Mouse (Mus musculus) testis, postnatal 10 days (tissue): Measurements from ENCODE around the gene Fam83e.

Experiments
- DNase-seq: peaks from one replicate; pipeline ENCODE4 v3.0.0; 2021; ENCODE audit warnings: low spot score

The Fam83e gene

DNA sequence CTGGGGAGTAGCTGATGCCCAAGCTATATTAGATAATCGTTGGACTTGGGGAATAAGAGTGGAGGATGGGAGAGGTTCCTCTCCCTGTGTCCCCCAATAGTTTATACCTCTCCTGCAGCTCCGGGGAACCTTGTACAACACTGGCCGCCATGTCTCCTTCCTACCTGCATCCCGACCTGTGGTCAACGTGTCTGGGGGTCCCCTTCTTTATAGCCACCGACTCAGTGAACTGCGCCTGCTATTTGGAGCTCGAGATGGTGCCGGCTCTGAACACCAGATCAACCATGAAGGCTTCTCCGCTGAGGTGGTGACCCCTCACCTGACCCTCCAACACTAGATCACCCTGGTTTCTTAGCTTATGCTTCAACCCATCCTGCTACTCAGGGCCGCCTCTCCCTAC is 18.7 kb upstream of the Fam83e start:
- DNase-seq = peak; percentile 46

DNA sequence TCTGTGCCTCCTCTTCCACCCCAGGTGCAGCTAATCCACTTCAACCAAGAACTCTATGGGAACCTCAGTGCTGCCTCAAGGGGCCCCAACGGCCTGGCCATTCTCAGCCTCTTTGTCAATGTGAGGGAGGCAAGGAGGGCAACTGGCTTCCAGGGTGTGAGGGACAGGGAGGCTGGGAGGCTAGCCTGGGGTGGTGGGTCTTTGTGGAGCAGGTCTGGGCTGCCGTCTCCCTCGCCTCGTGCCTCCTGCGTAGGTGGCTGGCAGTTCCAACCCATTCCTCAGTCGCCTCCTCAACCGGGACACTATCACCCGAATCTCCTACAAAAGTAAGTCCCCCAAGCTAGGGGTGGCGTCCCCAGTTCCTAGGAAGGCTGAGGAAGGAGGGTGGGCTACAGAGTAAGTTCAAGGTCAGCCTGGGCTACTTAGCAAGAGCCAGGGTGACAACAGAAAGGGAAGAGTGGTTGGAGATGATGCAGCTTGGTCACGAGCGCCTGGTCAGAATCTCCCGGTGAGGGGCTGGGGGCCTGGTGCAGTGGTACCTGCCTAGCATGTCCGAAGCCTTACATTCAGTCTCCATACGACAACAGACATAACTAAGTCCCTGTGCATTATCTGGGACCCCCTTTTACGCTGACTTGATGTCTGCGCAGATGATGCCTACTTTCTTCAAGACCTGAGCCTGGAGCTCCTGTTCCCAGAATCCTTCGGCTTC is 18.0 kb upstream of the Fam83e start:
- peak; percentile 47 for DNase-seq

DNA sequence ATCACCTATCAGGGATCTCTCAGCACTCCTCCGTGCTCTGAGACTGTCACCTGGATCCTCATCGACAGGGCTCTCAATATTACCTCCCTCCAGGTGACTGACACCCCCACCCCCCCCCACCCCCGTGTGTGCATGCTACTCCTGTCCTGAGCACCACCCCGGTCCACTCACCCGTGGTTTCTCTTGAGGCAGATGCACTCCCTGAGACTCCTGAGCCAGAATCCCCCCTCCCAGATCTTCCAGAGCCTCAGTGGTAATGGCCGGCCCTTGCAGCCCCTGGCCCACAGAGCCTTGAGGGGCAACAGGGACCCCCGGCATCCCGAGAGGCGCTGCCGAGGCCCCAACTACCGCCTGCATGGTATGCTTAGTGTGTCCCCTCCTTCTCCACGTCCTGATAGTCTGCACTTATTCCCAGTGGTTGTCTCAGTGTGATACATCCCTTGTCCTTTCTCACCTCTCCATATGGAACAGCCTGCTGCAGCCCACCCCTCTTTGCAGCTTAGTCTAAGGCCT is 17.4 kb upstream of the Fam83e start:
- DNase-seq = peak; percentile 56

DNA sequence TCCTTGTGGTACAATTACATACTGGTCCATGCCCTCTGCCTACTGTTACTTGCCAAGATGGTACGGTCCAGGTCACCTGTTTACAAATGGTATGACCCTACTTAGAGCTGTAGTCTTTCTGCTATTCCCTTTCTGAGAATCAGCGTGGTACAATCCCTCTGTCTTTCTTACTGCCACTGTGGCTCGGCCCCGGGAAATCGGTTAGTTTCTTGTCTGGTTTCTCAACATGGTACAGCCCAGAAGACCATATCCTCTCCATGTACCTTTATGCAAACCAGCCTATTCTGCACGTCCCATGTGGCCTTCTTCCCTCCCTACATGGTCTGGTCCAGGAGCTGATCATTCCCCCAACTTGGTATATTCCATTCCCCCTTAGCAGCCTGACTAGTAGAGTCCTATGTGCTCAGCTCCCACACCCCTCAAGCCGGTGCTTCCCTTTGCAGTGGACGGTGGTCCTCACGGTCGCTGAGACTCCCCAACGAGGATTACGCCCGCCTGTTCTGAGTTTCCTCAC is 16.9 kb upstream of the Fam83e start:
- peak; percentile 73 for DNase-seq

DNA sequence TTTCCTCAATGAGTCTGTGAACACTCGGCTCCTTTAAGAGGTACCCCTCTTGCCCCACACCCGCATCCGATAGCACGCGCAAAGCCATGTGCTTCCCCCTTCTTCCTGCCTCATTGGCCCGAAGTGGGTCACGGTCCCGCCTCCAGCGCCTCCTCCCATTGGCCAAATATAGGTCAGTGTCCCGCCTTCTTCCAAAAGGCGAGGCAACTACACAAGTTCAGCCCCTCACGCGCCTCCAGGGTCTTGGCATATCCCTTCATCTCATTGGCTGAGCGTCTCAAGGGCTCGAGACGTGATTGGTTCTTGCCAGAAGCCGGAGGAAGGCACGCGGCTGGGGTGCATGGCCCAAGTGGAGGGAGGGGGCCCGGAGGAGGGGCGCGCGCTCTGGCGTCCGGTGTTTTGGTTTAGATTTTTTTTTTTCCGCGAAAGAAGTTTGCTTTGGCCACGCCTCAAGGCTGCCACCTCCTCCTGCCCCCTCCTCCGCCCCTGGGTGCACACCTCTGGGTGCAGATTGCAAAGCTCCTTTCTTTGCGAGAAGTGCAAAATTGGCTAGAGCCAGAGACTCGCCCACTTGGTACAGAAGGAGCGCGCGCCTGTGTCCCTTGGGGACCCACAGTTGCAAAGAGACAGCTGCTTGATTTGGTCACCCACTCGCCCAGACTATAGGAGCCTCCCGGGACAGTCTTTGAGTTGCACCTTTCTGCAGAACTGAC is 16.1 kb upstream of the Fam83e start, which contains the start of gene Dbp:
Gene Dbp, plus strand, starts transcription at position 359 of the 713 bp plus-strand sequence.
- peak; percentile 97 for DNase-seq

DNA sequence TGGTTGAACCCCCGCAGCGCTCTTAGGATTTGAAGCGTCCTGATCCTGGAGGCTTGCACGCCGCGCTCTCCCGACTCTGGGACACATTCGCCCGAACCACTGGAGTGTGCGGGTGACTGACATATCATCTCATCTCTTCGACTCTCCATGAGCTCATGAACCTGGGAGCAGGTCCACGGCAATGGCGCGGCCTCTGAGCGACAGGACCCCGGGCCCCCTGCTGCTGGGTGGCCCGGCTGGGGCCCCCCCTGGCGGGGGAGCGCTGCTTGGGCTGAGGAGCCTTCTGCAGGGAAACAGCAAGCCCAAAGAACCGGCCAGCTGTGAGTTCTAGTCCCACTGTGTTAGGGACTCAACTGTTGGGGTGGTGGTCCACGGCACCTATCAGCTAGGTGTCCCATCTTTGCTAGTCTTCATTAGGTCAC is 15.6 kb upstream of the Fam83e start:
- DNase-seq = peak; percentile 74

DNA sequence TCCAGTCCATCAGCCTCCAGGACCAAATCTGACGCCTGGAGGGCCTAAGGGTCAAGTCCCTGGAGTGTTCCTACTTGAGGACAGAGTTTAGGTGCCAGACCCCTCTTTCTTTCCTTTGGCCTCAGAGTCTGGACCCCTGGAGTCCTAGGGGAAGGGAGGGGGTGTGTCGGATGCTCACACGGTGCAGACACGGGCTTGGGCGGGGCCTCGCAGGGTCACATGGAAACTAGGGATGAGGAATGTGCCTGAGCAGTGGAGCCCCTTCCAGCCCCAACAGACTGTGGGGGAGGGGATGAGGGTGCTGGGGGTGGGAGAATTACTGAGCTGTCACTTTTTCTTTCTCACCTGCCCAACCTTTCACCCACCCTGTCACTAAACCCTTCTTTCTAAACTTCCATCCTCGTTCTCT is 15.1 kb upstream of the Fam83e start:
- DNase-seq = peak; percentile 93

DNA sequence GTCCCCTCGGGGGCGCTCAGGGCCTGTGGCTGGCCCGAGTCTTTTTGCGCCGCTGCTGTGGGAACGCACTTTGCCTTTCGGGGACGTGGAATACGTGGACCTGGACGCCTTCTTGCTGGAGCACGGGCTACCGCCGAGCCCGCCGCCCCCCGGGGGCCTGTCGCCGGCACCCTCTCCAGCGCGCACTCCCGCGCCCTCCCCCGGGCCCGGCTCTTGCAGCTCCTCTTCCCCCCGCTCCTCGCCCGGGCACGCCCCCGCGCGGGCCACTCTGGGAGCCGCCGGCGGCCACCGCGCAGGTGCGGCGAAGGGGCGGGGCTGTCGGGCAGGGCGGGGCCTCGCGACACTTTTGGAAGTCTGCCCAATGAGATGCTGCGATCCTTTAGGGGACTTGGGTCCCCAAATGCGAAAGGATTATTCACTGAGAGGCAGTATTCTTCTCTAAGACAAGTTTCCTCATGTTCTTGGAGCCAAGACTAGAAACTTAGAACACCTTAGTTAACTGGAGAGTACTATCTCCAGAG is 14.2 kb upstream of the Fam83e start:
- peak; percentile 96 for DNase-seq

DNA sequence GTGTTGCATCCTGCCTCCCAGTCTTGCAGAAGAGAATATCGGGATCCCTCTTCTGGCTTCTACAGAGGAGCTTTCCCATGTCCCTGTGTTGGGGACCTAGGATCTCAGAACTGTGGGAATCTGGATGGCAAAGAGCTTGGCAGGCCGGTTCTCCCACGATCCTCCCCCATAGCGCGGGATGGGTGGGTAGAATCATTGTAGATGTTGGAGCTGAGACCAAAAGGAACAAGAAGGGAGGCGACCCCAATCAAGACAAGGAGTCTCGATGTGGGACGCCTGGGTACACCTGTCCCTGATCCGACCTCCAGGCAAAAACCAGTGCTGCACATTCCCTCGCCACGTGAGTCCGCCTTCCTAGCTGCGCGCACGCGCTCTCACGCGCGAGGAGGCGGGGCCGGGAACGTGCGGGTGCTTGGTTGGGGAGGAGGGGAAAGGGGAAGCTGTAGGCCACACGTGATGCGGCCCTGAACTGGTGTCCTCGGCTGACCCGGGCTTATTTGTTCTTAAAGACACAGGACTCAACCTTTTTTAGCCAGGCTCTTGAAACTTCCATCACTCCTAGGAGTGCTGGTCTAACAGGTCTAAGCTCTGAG is 13.5 kb upstream of the Fam83e start:
- DNase-seq = peak; percentile 98

DNA sequence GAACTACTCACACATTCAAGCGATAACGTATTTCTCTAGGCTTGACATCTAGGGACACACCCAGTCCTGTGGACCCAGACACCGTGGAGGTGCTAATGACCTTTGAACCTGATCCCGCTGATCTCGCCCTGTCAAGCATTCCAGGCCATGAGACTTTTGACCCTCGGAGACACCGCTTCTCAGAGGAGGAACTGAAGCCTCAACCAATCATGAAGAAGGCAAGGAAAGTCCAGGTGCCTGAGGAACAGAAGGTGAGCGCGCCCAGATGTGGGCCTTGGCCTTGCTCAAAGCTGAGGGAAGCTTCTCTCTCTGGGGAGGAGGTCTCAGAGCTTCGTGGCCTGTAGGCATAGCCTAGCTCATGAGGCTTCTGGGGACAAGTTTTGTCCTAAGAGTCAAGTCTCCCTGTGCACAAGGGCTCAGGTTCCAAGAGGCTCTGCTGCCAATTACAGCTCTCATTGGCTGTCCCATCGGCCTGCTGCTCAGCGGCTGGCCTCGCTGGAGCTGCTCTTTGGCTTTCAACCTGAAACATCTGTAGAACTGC is 12.7 kb upstream of the Fam83e start:
- DNase-seq = no peak

DNA sequence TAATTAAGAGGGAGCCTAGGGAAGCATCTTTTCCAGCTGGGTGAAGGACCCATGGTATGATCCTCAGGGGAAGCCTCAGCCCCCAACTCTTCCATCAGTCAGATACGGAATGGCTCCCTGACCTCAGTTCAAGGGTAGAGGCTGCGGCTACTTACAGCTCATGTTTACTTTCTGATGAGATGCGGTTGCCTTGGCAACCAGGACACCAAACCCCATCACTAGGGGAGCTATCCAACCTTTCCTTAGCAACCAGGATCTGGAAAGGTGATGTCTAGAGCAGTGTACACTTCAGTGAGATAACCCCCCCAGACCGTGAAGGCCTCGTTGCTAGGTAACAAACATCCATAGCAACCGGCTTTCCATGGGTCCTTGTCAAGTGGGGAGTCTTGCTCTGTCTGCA is 12.0 kb upstream of the Fam83e start:
- DNase-seq = no peak

DNA sequence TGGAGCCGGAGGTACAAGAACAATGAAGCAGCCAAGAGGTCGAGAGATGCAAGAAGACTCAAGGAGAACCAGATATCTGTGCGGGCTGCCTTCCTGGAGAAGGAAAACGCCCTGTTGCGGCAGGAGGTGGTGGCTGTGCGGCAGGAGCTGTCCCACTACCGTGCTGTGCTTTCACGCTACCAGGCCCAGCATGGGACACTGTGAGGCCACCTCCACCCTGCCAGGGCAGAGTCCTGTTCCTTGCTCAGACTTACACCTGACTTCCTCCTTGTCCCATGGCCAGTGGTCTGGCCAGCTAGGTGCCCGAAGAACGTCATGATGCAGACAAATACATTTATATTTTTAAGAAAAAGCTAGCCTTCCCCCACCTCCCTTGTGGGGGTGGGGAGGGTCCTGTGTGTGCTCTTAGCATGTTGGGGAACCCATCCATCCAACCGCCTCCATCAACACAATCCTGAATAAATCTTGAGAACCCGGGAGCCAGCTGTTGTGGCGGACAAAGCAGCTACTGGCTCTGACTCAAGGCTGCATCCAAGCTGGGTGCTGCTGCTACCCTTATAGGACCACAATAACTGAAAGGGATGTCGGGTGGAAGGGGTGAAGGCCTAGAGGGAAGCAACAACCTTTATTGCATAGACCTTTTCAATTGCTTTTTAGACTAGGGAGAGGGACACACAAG is 11.2 kb upstream of the Fam83e start:
- DNase-seq = no peak

DNA sequence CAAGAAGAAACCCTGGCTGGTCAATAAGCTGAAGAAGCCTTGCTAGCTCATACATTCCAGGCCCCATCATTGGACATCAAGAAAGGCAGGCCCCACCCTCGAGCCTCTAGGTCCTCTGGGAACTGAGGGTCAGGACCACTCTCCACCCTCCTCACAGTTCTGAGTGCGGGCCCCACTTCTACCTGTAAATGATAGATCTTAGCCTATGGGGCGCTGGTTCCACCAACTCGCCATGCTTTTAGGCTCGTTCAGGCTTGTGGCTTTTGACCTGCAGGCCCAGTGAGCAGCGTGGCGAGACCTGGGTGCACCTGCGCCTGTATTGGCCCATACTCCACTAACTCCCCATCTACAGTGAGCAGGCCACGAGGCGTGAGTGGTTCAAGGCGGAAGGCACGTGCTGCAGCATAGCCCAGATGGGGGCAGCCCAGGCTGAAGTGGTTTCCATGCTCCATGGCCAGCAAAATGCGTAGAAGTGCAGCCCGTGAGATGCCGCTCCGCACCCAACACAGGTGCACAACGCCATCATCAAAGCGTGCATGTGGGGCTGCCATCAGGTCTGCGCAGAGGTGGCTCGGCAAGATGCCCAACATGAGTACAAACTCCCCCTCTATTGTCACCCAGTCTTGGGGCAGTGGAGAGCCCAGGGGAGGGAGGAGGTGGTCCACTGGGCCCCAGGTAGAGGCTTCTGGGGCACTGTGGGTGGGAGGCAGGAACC is 10.4 kb upstream of the Fam83e start:
- no peak for DNase-seq

DNA sequence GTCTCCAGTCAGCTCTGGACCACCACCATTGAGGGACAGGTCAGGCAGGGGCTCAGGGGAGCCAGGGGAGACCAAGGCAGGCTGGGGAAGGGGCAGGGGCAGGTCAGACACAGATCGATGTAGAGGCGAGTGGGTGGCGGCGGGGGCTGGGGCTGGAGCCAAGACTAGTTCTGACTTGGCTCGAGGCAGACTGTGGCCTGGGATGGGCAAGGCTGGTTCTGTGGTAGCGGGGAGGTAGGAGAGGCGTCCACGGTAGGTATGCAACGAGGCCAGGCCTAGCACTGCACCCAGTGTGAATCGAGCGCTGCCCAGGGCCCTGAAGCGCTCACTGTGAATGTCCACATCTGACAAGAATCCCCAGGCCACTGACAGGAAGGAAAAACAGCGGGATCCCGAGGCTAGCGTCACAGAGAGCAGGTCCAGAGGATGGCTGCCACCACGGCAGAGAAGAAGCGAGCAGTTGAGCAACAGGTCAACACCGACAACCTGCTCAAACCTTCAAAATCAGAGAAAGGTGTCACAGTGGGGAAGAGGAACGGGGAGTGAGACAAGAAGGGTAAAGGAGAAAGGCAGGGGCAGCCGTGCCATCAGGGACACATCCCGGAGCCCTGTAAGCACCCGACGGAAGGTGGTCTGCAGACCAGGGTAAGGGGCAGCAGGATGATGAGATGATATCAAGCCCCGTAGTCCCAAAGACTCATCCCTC is 9.5 kb upstream of the Fam83e start:
- no peak for DNase-seq

DNA sequence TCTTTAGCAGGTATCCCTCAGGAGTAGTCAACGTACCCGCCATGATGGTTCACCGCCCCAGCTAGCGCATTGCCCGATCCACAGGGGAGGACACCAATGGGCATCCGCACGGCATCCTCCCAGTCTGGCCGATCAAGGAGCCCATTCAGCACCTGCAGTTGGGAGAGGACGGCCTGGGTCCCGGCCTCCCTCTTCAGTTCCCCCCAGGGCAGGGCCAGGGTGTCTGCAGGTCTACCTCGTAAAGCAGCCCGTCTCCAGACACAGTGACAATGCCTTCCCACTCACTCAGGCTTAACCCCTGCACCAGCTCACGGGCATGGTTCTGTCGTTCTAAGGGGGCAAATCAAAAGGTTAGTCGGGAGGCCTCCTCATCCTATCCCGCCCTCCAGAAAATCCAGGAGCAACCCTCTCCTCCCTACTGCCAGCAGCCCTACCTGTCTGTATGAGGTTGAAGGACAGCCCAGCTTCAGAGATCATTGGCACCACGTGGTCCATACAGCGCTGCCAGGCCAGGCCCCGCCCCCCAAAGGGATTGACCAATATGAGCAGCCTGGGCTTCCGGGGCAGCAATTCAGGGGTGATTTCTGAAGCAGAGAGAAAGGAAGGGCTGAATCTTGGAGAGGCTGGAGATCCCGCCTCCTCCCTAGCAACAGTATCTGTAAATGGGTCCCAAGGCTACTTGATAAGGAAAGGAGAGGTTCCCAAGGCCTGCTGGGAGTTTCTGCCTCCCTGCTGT is 8.8 kb upstream of the Fam83e start:
- DNase-seq = peak; percentile 91

DNA sequence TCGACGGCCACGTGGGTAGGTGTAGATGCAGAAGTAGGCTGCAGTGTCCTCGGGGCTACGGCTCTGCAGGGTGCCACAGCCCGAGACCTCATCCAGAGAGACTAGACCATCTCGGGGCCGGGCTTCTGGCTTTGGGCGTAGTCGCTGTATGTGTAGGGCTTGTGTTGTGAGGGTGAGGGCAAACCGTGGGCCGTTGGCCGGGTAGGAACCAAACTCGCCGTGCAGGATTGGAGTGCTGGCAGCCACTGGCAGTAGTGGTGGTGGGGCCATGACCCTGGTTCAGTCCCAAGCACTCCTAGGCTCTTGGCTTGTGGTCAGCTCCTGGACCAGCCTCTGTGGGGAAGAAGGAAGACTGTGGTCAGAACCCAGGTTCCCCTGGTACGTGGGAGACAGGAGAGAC is 7.6 kb upstream of the Fam83e start:
- DNase-seq = no peak

DNA sequence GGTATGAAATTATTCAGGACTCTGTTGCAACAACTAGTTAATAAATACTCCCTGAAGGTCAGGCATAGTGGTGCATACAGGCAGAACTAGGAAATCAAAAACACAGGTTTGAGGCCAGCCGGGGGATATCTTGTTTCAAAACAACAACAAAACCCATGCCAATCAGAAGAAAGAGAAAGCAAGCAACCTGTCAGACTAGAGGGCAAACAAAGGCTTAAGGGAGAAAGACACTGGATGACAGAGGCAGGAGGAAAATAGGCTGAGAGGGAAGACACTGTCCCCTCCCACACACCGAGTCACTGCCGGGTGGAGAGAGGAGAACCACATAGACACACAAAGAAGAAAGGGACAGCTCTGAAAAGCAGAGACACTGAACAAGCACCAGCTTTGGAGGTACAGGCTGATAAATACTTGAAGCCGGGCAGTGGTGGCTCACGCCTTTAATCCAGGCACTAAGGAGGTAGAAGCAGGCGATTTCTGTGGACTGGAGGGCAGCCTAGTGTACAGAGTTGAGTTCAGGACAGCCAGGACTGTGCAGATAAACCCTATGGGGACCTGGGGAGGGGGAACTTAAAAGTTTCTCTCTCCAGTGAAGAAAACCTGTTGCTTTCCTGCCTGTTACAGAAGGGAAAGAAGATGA is 7.0 kb upstream of the Fam83e start:
- no peak for DNase-seq

DNA sequence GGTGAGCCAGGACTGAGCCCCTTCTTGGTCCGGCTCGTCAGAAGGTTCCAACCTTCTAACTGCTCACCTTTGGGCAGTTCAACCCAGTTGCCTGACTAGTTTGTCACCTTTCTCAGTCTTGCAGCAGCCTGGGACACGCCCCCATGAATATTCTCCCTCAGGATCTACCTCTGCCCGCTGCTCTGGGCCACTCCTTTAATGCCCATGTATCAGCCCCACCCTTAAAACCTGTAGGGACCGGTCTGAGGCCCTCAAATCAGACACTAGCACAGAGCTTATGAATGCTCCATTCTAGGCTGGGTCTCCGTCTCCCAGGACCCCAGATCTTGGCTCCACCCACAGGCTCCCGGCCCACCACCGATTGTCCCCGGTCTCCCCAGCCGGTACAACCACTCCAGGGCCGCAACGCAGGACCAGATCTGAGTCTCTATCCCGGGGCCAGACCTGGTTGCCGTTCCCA is 6.4 kb upstream of the Fam83e start:
- DNase-seq = no peak

DNA sequence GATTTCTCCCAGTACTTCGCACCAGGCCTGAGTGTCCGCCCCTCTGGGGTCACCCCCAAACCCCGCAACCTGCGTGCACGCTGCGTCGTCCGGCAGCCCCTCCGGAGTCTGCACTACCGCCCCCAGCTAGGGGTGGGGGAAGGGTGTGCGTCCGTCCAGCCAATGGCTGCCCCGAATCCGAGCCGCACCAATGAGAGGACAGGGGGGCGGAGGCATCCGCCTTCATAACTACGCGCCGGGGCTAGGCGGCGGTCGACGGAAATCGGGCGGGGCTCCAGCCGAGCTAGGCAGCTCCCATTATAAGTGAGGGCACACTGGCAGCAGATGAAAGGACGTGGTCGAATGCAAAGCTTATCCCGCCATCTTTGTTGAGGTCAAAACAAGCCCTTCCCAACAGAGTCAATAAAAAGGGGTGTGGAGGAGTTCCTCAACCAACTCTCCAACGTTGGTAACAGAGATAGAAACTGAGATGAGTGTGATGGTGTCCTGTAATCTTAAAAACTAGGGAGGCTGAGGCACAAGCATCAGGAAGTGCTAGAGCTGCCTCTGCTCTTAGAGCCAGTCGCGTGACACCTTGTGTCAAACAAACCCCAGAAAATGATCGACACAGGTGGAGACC is 5.8 kb upstream of the Fam83e start, which contains the start of gene Rpl18:
Gene Rpl18, plus strand, starts transcription at position 368 of the 619 bp plus-strand sequence.
- DNase-seq = peak; percentile 97
